Mouse (Mus musculus): ENCODE results near the gene Trim40. TPM values are rescaled to one million over a fixed set of nuclear protein-coding genes. Genes with fewer than 3 reads are reported as not detected.

Trim40 gene
- total RNA-seq, 2 experiments from 2014 or later, result not detected

DNA sequence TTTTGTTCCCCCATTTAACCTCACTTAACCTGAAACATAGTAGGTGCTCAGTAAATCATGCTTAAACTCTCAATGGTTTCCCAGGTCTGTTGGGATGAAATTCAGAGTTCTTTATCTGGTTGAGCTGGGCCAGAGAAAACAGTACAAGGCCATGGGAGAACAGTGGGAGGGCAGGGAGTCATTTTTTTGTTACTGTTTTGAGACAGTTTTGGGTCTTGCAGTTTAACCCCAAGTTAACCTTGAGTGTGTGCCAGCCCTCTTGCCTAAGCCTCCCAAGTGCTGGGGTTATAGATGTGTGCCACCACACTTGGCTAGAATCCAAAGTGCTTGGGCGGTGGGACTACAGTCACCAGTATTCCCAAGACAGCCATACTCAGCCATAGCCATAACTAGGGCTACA is 45.2 kb downstream of the Trim40 start:
- no peak for ATAC-seq (replicated peaks; ENCODE audit: low FRiP score, poor library complexity, severe bottlenecking)

DNA sequence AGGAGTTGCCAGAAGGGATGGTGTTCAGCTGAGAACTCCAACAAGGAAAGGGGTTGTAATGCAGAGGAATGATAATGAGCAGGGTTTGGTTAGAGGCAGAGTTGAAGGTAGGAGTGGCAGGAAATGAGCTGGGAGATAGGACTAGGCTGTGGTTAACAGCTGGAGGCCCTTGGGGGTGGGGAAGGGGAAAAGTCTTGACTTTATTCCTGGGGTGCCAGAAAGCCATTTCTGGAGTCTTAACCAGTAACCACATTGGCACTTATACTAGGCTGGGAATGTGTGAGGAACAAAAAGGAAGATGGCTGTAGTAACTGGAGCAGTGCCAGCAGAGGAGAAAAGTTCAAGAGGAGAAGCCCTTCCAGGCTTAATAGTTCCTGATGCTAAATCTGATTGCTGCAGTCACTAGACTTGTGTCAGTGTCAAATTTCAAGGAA is 45.6 kb downstream of the Trim40 start:
- ATAC-seq (replicated peaks; ENCODE audit: low FRiP score, poor library complexity, severe bottlenecking), result peak; percentile 69

DNA sequence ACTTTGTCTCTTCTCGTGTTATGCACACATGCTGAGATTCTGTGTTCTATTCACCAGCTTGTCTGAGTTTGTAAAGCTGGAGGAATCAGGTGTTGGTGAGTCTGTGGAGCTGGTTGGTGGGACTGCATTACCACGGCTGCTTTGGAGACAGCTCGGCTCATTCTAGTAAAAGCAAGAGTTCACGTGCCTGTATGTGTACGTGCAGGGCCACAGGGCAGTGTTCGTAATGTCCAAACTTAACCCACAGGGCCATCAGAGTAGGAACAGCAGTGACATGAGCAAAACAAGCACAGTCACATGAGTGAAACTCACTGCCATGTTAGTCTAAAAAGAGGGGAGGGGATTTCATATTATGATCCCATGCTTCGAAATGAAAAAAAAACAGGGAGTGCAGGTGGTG is 46.2 kb downstream of the Trim40 start:
- no peak for ATAC-seq (replicated peaks; ENCODE audit: low FRiP score, poor library complexity, severe bottlenecking)

DNA sequence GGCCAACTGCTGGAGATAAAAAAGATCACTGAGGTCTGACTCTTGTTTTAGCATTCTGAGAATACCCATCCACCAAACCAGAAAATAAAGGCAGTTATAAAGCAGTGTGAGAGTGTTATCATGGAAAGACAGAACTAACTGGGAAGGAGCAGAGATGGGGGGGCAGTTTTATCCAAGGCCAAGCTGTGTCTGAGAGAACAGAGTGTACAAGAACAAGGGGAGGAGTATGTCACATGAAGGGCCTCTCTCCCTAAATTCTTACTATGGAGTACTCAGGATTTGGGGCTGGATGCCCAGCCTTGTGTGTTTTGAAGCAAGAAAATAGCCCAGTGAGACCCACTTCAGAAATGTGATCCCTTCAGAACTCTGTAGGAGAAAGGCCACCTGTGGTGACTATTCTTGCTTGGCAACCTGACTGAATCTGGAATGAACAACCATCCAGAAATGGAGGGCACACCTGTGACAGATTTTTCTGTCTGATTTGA is 48.9 kb downstream of the Trim40 start:
- no peak for ATAC-seq (replicated peaks; ENCODE audit: low FRiP score, poor library complexity, severe bottlenecking)

DNA sequence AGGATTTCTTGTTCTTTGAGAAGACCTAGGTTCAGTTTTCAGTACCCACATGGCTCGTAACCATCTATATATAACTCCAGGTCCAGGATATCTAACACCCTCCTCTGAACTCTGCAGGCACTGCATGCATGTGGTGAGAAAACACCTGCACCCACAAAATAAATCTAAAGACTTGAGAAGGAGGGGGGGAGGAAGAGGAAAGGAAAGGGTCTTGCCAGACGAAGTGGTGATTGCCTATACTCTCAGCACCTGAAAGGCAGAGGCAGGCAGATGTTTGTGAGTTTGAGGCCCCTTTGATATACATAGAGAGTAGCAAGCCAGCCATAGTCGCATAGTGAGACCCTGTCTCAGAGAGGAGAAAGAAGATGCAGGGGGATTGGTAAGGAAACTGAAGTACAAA is 50.0 kb downstream of the Trim40 start:
- no peak for ATAC-seq (replicated peaks; ENCODE audit: low FRiP score, poor library complexity, severe bottlenecking)

DNA sequence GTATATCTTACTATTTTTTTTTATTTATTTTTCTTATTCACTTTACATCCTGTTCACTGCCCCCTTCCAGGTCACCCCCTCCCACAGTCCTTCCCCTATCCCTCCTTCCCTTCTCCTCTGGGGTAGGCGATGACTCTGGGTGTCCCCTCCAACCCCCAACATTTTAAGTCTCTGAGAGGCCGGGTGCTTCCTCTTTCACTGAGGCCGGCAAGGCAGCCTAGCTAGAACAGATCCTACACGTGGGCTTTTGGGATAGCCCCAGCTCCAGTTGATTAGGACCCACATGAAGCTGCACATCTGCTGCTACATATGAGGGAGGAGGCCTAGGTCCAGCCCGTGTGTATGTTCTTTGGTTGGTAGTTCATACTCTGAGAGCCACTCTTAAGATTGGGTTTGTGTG is 50.9 kb downstream of the Trim40 start:
- no peak for ATAC-seq (replicated peaks; ENCODE audit: low FRiP score, poor library complexity, severe bottlenecking)

DNA sequence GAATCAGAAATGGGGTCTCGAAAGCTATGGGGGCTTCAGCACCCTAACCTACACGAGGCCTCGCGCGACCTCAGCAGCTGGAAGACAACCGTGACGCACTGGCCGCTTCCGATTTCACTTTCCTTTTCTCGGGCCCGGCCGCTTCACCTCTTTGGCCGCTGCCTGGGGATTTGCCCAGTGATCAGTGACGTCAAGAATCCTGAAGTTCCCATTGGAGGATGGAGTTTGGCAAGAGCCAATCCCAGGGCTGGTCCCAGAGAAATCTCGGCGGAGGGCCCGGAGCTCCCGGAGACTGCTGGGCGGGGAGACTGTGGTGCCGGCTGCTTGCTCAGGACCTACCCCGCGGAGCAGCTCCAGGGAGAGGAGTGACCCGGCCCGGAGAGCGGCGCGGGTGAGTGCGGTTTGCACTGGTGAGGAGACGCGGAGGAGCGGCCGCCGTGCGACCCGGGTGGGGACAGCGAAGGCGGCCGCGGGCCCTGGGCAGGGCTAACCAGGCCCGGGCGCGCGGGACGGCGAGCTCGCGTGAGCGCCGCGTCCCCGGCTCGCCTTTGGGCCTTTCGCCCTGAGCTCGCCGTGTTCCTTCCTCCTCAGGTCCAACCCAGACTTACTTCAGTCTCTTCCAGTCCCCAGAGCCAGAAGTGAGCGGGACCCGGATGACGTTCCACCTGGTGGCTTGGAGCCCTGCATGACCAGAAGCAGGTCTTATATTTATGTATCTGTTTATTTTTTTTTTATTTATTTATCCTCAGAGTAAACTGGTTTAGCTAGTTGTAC is 52.9 kb downstream of the Trim40 start, which contains the start of gene Trim26:
Gene Trim26, plus strand, starts transcription at position 261 of the 774 bp plus-strand sequence.
- peak; percentile 99 for ATAC-seq (replicated peaks; ENCODE audit: low FRiP score, poor library complexity, severe bottlenecking)

DNA sequence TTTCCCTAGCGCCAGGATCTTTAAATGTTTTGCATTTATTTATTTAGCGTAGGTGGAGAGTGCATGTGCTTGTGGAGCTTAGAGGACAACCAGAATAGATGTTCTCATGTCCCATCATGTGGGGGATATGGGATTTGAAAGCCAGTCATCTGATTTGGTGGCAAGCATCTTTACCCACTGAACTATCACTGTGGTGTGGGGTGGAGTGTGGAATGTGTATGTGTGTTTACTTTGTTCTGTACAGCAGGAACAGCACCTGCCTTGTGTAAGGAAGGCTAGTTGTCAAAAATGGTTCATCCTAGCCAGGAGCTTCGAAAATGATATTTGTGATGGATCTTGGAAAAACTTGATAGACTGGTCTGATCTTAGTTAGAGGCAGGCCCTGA is 53.5 kb downstream of the Trim40 start:
- no peak for ATAC-seq (replicated peaks; ENCODE audit: low FRiP score, poor library complexity, severe bottlenecking)

DNA sequence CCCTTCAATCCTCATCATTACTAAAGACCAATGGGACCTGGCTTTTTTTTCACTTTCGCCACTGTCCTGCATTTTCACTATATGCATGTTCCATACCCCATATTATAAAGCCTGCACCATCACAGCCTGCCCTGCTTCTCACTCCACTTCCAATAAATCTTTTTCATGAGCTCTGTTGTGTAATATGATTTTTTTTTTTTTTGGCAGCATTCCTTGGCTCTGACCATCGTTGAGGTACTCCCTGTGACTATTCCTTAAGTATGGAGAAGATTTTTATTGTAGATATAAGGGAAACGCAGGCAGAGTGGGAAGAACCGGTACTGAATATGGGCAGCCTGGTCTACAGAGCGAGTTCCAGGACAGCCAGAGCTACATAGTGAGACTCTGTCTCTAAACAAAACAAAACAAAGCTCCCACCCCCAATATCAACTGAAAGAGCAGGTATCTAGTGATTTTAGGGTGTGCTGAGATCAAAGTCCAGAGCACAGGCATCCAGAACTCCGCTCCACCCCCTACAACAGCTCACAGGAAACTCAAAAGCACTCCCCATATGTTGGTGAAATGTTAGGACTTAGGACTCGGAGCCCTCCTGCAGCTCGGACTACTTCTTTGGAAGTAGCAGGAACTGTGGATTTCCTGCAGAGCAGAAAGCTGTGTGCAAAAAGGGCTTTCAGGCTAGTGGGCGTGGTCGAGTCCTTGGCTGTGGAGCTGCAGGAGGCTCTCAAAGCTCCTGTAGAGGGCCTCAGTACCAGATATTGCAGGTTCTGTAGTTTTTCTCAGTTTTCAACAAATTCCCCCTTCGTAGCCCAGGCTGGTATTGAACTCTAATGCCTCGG is 54.1 kb downstream of the Trim40 start:
- peak; percentile 69 for ATAC-seq (replicated peaks; ENCODE audit: low FRiP score, poor library complexity, severe bottlenecking)

DNA sequence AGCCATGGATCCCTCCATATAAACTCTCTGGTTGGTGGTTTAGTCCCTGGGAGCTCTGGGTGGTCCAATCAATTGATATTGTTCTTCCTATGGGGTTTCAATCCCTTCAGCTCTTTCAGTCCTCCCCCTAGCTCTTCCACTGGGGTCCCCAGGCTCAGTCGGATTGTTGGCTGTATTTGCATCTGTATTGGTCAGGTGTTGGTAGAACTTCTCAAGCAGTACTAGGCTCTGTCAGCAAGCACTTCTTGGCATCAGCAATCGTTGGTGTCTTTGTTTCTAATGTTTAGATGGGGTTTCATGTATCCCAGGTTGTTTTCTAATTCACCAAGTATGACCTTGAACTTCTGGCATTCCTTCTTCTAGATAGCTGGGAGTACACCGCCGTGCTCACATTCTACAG is 57.2 kb downstream of the Trim40 start:
- no peak for ATAC-seq (replicated peaks; ENCODE audit: low FRiP score, poor library complexity, severe bottlenecking)

Other genes with a start within 250 kb of the Trim40 start
- gene H2-M9, start 247.5 kb downstream of the Trim40 start, total RNA-seq (2015; ENCODE audit: low replicate concordance), result not detected in 2 replicates
- gene H2-M9, start 247.5 kb downstream of the Trim40 start, total RNA-seq (2017; ENCODE audit: low replicate concordance), result 0.42 TPM in 1 of 2 replicates, not detected in the other
- not detected in 2 replicates for gene H2-M1, start 217.9 kb downstream of the Trim40 start, total RNA-seq (2015; ENCODE audit: low replicate concordance)
- not detected in 2 replicates for gene H2-M1, start 217.9 kb downstream of the Trim40 start, total RNA-seq (2017; ENCODE audit: low replicate concordance)
- not detected in 2 replicates for gene H2-M10.5, start 117.2 kb downstream of the Trim40 start, total RNA-seq (2015; ENCODE audit: low replicate concordance)
- gene H2-M10.5, start 117.2 kb downstream of the Trim40 start, total RNA-seq (2017; ENCODE audit: low replicate concordance), result not detected in 2 replicates
- not detected in 2 replicates for gene H2-M10.6, start 78.0 kb downstream of the Trim40 start, total RNA-seq (2015; ENCODE audit: low replicate concordance)
- not detected in 2 replicates for gene H2-M10.6, start 78.0 kb downstream of the Trim40 start, total RNA-seq (2017; ENCODE audit: low replicate concordance)
- 88.8 and 93.2 TPM in 2 replicates for gene Trim26, start 53.0 kb downstream of the Trim40 start, total RNA-seq (2015; ENCODE audit: low replicate concordance)
- gene Trim26, start 53.0 kb downstream of the Trim40 start, total RNA-seq (2017; ENCODE audit: low replicate concordance), result 63.6 and 65.4 TPM in 2 replicates
- gene Trim15, start 22.9 kb downstream of the Trim40 start, total RNA-seq (2015; ENCODE audit: low replicate concordance), result not detected in 2 replicates
- 0.70 and 2.5 TPM in 2 replicates for gene Trim15, start 22.9 kb downstream of the Trim40 start, total RNA-seq (2017; ENCODE audit: low replicate concordance)
- 592 TPM in 2 replicates for gene Trim10, start 20.5 kb downstream of the Trim40 start, total RNA-seq (2015; ENCODE audit: low replicate concordance)
- 1,227 and 1,601 TPM in 2 replicates for gene Trim10, start 20.5 kb downstream of the Trim40 start, total RNA-seq (2017; ENCODE audit: low replicate concordance)
- not detected in 2 replicates for gene Trim31, start 8.0 kb upstream of the Trim40 start, total RNA-seq (2015; ENCODE audit: low replicate concordance)
- gene Trim31, start 8.0 kb upstream of the Trim40 start, total RNA-seq (2017; ENCODE audit: low replicate concordance), result not detected in 2 replicates
- gene Rnf39, start 52.8 kb upstream of the Trim40 start, total RNA-seq (2015; ENCODE audit: low replicate concordance), result not detected in 2 replicates
- not detected in 2 replicates for gene Rnf39, start 52.8 kb upstream of the Trim40 start, total RNA-seq (2017; ENCODE audit: low replicate concordance)
- 21.9 and 35.5 TPM in 2 replicates for gene Ppp1r11, start 61.6 kb upstream of the Trim40 start, total RNA-seq (2015; ENCODE audit: low replicate concordance)
- gene Ppp1r11, start 61.6 kb upstream of the Trim40 start, total RNA-seq (2017; ENCODE audit: low replicate concordance), result 8.8 and 14.4 TPM in 2 replicates
- gene Znrd1, start 68.4 kb upstream of the Trim40 start, total RNA-seq (2015; ENCODE audit: low replicate concordance), result 18.8 and 23.2 TPM in 2 replicates
- gene Znrd1, start 68.4 kb upstream of the Trim40 start, total RNA-seq (2017; ENCODE audit: low replicate concordance), result 5.7 and 11.0 TPM in 2 replicates
- gene Znrd1as, start 68.5 kb upstream of the Trim40 start, total RNA-seq (2015; ENCODE audit: low replicate concordance), result 3.8 TPM in 1 of 2 replicates, not detected in the other
- 0.51 and 7.0 TPM in 2 replicates for gene Znrd1as, start 68.5 kb upstream of the Trim40 start, total RNA-seq (2017; ENCODE audit: low replicate concordance)
- gene 2410137M14Rik, start 91.1 kb upstream of the Trim40 start, total RNA-seq (2015; ENCODE audit: low replicate concordance), result not detected in 2 replicates
- gene 2410137M14Rik, start 91.1 kb upstream of the Trim40 start, total RNA-seq (2017; ENCODE audit: low replicate concordance), result not detected in 2 replicates
- not detected in 2 replicates for gene H2-M5, start 99.4 kb upstream of the Trim40 start, total RNA-seq (2015; ENCODE audit: low replicate concordance)
- gene H2-M5, start 99.4 kb upstream of the Trim40 start, total RNA-seq (2017; ENCODE audit: low replicate concordance), result not detected in 2 replicates
- gene Zfp57, start 111.0 kb upstream of the Trim40 start, total RNA-seq (2015; ENCODE audit: low replicate concordance), result not detected in 2 replicates
- not detected in 2 replicates for gene Zfp57, start 111.0 kb upstream of the Trim40 start, total RNA-seq (2017; ENCODE audit: low replicate concordance)
- gene Mog, start 133.3 kb upstream of the Trim40 start, total RNA-seq (2015; ENCODE audit: low replicate concordance), result not detected in 2 replicates
- gene Mog, start 133.3 kb upstream of the Trim40 start, total RNA-seq (2017; ENCODE audit: low replicate concordance), result not detected in 2 replicates
- gene Gabbr1, start 155.8 kb upstream of the Trim40 start, total RNA-seq (2015; ENCODE audit: low replicate concordance), result 0.42 and 1.2 TPM in 2 replicates
- gene Gabbr1, start 155.8 kb upstream of the Trim40 start, total RNA-seq (2017; ENCODE audit: low replicate concordance), result 0.85 and 1.1 TPM in 2 replicates
- gene Olfr90, start 198.4 kb upstream of the Trim40 start, total RNA-seq (2015; ENCODE audit: low replicate concordance), result not detected in 2 replicates
- gene Olfr90, start 198.4 kb upstream of the Trim40 start, total RNA-seq (2017; ENCODE audit: low replicate concordance), result not detected in 2 replicates
- gene Olfr91, start 208.2 kb upstream of the Trim40 start, total RNA-seq (2015; ENCODE audit: low replicate concordance), result not detected in 2 replicates
- gene Olfr91, start 208.2 kb upstream of the Trim40 start, total RNA-seq (2017; ENCODE audit: low replicate concordance), result not detected in 2 replicates
- not detected in 2 replicates for gene Olfr92, start 230.0 kb upstream of the Trim40 start, total RNA-seq (2015; ENCODE audit: low replicate concordance)
- gene Olfr92, start 230.0 kb upstream of the Trim40 start, total RNA-seq (2017; ENCODE audit: low replicate concordance), result not detected in 2 replicates

Data from erythroblast, adult 5-6 weeks (primary cell).